Mouse (Mus musculus) heart, postnatal 25 days (tissue): Measurements from ENCODE around the gene Pinlyp. TPM values are rescaled to one million over a fixed set of nuclear protein-coding genes. Genes with fewer than 3 reads are reported as not detected.
A peak's percentile ranks its signal among the peaks of the same experiment; 100 is the strongest.
"Not testable (repeated sequence)": the region's sequence is repeated elsewhere in the genome, so short reads cannot be mapped to it uniquely, and the experiment has no call there.

Experiments used
- DNase-seq: peaks from one replicate; pipeline ENCODE4 v3.0.0; 2022; ENCODE audit warnings: low spot score
- intact Hi-C: fragments of 180-260 bp; cut with DNase I; formaldehyde crosslinking; loops from one replicate; pipeline ENCODE4 v1.15.1; 2025
- total RNA-seq, 2 experiments: library from RNA; stranded (reverse); gene quantifications; 2 replicates each; pipeline ENCODE4 v1.2.3; 2021

The Pinlyp gene
- total RNA-seq, 2 experiments from 2014 or later, result not detected

- DNase-seq, result no peak
- intact Hi-C loops, result no loop called here
Measured at GRCm38 (mm10) chr7:24529580-24529979, 16.3 kb downstream of the Pinlyp start.

- intact Hi-C loops, result no loop called here
- no peak for DNase-seq
Measured at GRCm38 (mm10) chr7:24528861-24529260, 17.1 kb downstream of the Pinlyp start.

GRCm38 (mm10) chr7:24525686-24526420 lies 20.1 kb downstream of the Pinlyp start:
- intact Hi-C loops, result no loop called here

GRCm38 (mm10) chr7:24524978-24525377 lies 20.9 kb downstream of the Pinlyp start:
- DNase-seq, result no peak
- intact Hi-C loops, result no loop called here

More at GRCm38 (mm10) chr7:24525686-24526420, 20.1 kb downstream of the Pinlyp start:
- no peak for DNase-seq

GRCm38 (mm10) chr7:24523723-24524122 lies 22.2 kb downstream of the Pinlyp start:
- intact Hi-C loops, result no loop called here
- no peak for DNase-seq

- intact Hi-C loops, result no loop called here
- DNase-seq, result no peak
Measured at GRCm38 (mm10) chr7:24522805-24523204, 23.1 kb downstream of the Pinlyp start.

- DNase-seq, intact Hi-C loops: not testable (repeated sequence)
Measured at GRCm38 (mm10) chr7:24520054-24520453, 25.9 kb downstream of the Pinlyp start.

GRCm38 (mm10) chr7:24519130-24519529 lies 26.8 kb downstream of the Pinlyp start:
- intact Hi-C loops, result no loop called here
- DNase-seq, result no peak

- no peak for DNase-seq
- intact Hi-C loops, result no loop called here
Measured at GRCm38 (mm10) chr7:24517654-24518053, 28.3 kb downstream of the Pinlyp start.

GRCm38 (mm10) chr7:24517077-24517476 lies 28.8 kb downstream of the Pinlyp start:
- intact Hi-C loops, result no loop called here
- no peak for DNase-seq

- intact Hi-C loops, DNase-seq: not testable (repeated sequence)
Measured at GRCm38 (mm10) chr7:24516319-24516718, 29.6 kb downstream of the Pinlyp start.

GRCm38 (mm10) chr7:24512355-24512754 lies 33.6 kb downstream of the Pinlyp start, which contains the start of gene AC161166.1:
TSS of gene AC161166.1 (minus strand) at chr7:24512455.
- intact Hi-C loops, result no loop called here
- DNase-seq, result no peak

- DNase-seq, result no peak
- intact Hi-C loops, result loop anchor here (2.0 kb wide), 1 partner anchor 23 kb away; the partner anchor contains the start of gene Irgq
Measured at GRCm38 (mm10) chr7:24507726-24508114, 38.2 kb downstream of the Pinlyp start.

- DNase-seq, result peak; percentile 72
- intact Hi-C loops, result loop anchor here (2.0 kb wide), 1 partner anchor 24 kb away; the partner anchor contains the start of gene Irgq
Measured at GRCm38 (mm10) chr7:24506838-24507725, 38.8 kb downstream of the Pinlyp start, which contains the start of gene Zfp428. TSS of gene Zfp428 (plus strand) at chr7:24507006.

GRCm38 (mm10) chr7:24506476-24506837 lies 39.5 kb downstream of the Pinlyp start:
- intact Hi-C loops, result loop anchor here (2.0 kb wide), 1 partner anchor 24 kb away; the partner anchor contains the start of gene Irgq
- peak; percentile 24 for DNase-seq

- no peak for DNase-seq
- intact Hi-C loops, result loop anchor here (2.0 kb wide), 1 partner anchor 25 kb away; the partner anchor contains the start of gene Irgq
Measured at GRCm38 (mm10) chr7:24506065-24506459, 39.9 kb downstream of the Pinlyp start.

- DNase-seq, result no peak
- intact Hi-C loops, result loop anchor here (2.0 kb wide), 1 partner anchor 25 kb away; the partner anchor contains the start of gene Irgq
Measured at GRCm38 (mm10) chr7:24505447-24506064, 40.4 kb downstream of the Pinlyp start.

GRCm38 (mm10) chr7:24504868-24505267 lies 41.0 kb downstream of the Pinlyp start:
- DNase-seq, result no peak
- intact Hi-C loops, result no loop called here

GRCm38 (mm10) chr7:24504004-24504403 lies 41.9 kb downstream of the Pinlyp start:
- intact Hi-C loops, result no loop called here
- no peak for DNase-seq

- DNase-seq, result no peak
- intact Hi-C loops, result no loop called here
Measured at GRCm38 (mm10) chr7:24501492-24501891, 44.4 kb downstream of the Pinlyp start.
